Mouse (Mus musculus) neural tube, embryonic 12.5 days (tissue): ENCODE results near the gene Elf3. TPM values are rescaled to one million over a fixed set of nuclear protein-coding genes. Genes with fewer than 3 reads are reported as not detected.
"Not testable (repeated sequence)": the region's sequence is repeated elsewhere in the genome, so short reads cannot be mapped to it uniquely, and the experiment has no call there.

Experiments
- ATAC-seq: fragments of 200-750 bp; cut with Nextera tagmentation; 2 replicates; pipeline ENCODE4 v1.8.0; 2017; ENCODE audit warnings: low read depth, mild to moderate bottlenecking, moderate TSS enrichment, moderate library complexity; ENCODE audit not compliant: low FRiP score
- H3K27ac ChIP-seq: fragments of 300-500 bp; sonication (generic); 2 replicates; pipeline ENCODE4 v1.5.1; 2016
- H3K27me3 ChIP-seq: fragments of 300-500 bp; sonication (generic); replicated peaks from 2 replicates; pipeline ENCODE4 v1.6.1; 2016; ENCODE audit warnings: mild to moderate bottlenecking
- H3K36me3 ChIP-seq: fragments of 300-500 bp; sonication (generic); 2 replicates; pipeline ENCODE4 v1.6.1; 2016; ENCODE audit warnings: mild to moderate bottlenecking
- H3K4me1 ChIP-seq: fragments of 300-500 bp; sonication (generic); 2 replicates; pipeline ENCODE4 v1.6.1; 2016
- H3K4me2 ChIP-seq: fragments of 300-500 bp; sonication (generic); replicated peaks from 2 replicates; pipeline ENCODE4 v1.6.1; 2016; ENCODE audit warnings: mild to moderate bottlenecking
- H3K4me3 ChIP-seq: fragments of 300-500 bp; sonication (generic); 2 replicates; pipeline ENCODE4 v1.5.1; 2016
- H3K9ac ChIP-seq: fragments of 300-500 bp; sonication (generic); 2 replicates; pipeline ENCODE4 v1.6.1; 2016; ENCODE audit warnings: mild to moderate bottlenecking
- H3K9me3 ChIP-seq: fragments of 300-500 bp; sonication (generic); 2 replicates; pipeline ENCODE4 v1.6.1; 2016; ENCODE audit warnings: mild to moderate bottlenecking
- WGBS: fragments of 180-500 bp; shearing (Covaris S2); methylation state at CpG from one replicate; pipeline ENCODE4 v1.1.7; 2016; 5-methylcytosine and 5-hydroxymethylcytosine counted together
- polyA plus RNA-seq: library from polyadenylated mRNA; unstranded; fragments of >200 nt; fragmentation: Nextera tagmentation; extraction: Ambion mirVana; gene quantifications from 2 replicates; pipeline ENCODE4 v1.2.1, GENCODE M21; 2016

Elf3 gene
- polyA plus RNA-seq, 1 experiment from 2014 or later: 0.89 TPM

DNA sequence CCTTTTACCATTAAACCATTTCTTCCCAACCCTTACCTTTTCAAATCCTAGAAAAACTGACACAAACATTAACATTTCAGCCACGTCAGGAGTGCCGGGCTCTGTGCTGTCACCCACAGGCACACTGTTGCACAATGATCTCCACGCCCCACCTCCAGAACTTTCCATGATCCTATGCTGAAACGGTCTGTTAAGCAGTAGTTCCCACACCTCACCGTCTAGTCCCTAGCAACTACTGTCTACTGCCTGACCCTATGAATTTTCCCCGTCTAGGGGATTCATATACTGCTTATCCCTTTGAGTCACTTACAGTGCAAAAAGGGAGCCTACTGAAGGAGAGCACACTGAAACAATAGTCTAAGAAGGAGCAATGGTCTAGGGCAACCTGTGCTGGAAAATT is 24.4 kb downstream of the Elf3 start:
- Histone ChIP-seq H3K9me3 (no peaks in the 10 kb centered on the region), H3K27ac (no peak overlapping the region), H3K4me2 (no peak overlapping the region), H3K36me3 (no peaks in the 10 kb centered on the region), H3K9ac (no peak overlapping the region), H3K27me3 (no peaks in the 10 kb centered on the region), H3K4me1 (no peaks in the 10 kb centered on the region), H3K4me3 (no peak overlapping the region)
- 93% methylated on average over 6 of the region's 6 CpGs for WGBS
- no peak for ATAC-seq

DNA sequence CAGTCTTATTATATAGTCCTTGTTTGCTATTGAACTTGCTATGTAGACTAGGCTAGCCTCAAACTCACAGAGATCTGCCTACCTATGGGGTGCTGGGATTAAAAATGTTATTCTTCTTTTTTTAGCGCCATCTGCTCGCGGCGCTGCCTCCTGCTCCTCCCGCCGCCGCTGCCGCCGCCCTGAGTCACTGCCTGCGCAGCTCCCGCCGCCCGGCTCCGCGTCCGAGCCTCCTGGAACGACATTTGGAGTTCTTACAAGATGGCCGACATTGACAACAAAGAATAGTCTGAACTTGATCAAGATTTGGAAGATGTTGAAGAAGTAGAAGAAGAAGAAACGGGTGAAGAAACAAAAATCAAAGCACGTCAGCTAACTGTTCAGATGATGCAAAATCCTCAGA is 26.5 kb downstream of the Elf3 start:
- not testable (repeated sequence) for H3K4me2 ChIP-seq, H3K27me3 ChIP-seq, H3K27ac ChIP-seq, H3K36me3 ChIP-seq, ATAC-seq, H3K4me3 ChIP-seq, H3K9ac ChIP-seq, H3K4me1 ChIP-seq, H3K9me3 ChIP-seq
- 81% methylated on average over 20 of the region's 20 CpGs for WGBS

- 86% methylated on average over 13 of the region's 13 CpGs for WGBS
- Histone ChIP-seq H3K9ac (no peak overlapping the region), H3K4me3 (no peak overlapping the region), H3K36me3 (no peaks in the 10 kb centered on the region), H3K27ac (no peak overlapping the region), H3K4me2 (no peak overlapping the region), H3K27me3 (no peaks in the 10 kb centered on the region), H3K4me1 (no peaks in the 10 kb centered on the region), H3K9me3 (no peaks in the 10 kb centered on the region)
- ATAC-seq: no peak
These were observed 30.9 kb downstream of the Elf3 start for GRCm38 (mm10) chr1:135227339-135227950.

DNA sequence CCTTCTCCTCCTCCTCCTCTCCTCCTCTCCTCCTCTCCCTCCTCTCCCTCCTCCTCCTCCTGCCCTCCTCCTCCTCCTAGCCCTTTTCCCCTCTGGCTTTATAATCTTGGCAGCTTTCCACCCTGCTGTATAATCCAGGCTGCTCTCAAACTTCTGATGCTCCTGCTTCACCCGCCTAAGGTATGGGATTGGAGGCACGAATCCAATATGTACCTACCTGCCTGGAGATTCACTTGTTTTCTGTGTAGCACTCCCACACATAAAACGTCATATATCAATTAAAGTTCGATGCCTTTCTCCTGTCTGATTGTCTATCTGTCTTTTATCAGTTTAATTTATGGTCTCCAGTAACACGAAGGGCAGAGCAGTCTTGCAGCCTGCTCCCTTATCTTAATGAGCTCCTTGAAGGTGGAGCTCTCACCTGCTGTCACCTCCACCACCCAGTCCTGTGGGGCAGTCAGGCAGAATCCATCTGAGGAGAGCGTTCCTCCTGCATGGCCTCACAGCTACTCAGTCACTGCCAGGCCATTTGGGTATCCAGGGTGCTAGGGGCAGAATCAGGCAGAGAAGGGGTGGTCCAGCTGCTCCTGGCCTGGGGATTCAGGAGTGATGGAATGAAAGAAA is 33.3 kb downstream of the Elf3 start:
- no peaks in the 10 kb centered on the region for H3K4me1 ChIP-seq

GRCm38 (mm10) chr1:135224147-135224546 is 34.2 kb downstream of the Elf3 start:
- no peaks in the 10 kb centered on the region for H3K4me1 ChIP-seq
- no peaks in the 10 kb centered on the region for H3K9me3 ChIP-seq
- H3K27ac ChIP-seq: no peak overlapping the region
- H3K4me2 ChIP-seq: no peak overlapping the region
- no peak for ATAC-seq
- no peaks in the 10 kb centered on the region for H3K27me3 ChIP-seq
- H3K36me3 ChIP-seq: no peaks in the 10 kb centered on the region
- no peak overlapping the region for H3K9ac ChIP-seq
- 84% methylated on average over 3 of the region's 3 CpGs for WGBS
- H3K4me3 ChIP-seq: no peak overlapping the region

More for the DNA sequence above, 33.3 kb downstream of the Elf3 start:
- WGBS: 55% methylated on average over 6 of the region's 6 CpGs
- ATAC-seq: no peak
- no peaks in the 10 kb centered on the region for H3K9me3 ChIP-seq
- H3K27ac ChIP-seq: no peak overlapping the region
- no peak overlapping the region for H3K4me2 ChIP-seq
- H3K27me3 ChIP-seq: no peaks in the 10 kb centered on the region
- H3K4me3 ChIP-seq: no peak overlapping the region
- no peaks in the 10 kb centered on the region for H3K36me3 ChIP-seq
- H3K9ac ChIP-seq: no peak overlapping the region

DNA sequence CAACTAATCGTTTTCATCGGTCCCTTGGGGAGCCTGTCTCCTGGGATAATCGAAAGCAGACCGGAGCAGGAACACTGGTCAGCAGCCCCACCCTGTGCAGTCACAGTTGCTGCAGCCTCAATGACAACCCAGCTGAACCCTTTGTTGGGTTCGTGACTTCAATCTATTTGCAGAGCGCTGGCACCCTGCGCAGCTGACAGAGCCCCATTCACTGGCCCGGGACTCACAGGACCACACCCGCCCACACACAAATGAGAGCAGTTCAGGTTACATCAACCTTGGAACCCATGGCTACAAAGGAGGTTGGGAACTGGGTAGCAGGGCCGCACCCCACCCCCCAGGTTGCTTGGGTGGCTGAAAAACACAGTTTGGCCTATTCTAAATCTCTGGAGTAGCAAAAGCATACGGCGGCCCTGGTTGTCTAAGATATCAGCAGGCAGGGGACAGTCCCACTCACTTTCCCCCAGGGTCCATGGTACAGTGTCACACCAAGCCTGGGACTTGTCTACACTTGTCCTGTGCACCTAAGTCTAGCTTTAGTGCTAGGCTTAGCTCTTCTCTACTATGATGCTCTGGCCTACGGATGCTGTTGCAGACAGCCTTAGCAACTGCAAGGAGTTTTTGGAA is 40.6 kb downstream of the Elf3 start:
- Histone ChIP-seq H3K9me3 (no peaks in the 10 kb centered on the region), H3K4me2 (no peak overlapping the region), H3K9ac (no peak overlapping the region), H3K4me3 (no peak overlapping the region), H3K27ac (no peak overlapping the region), H3K4me1 (no peaks in the 10 kb centered on the region), H3K27me3 (no peaks in the 10 kb centered on the region), H3K36me3 (no peaks in the 10 kb centered on the region)
- ATAC-seq: no peak
- 54% methylated on average over 13 of the region's 13 CpGs for WGBS

- Histone ChIP-seq H3K36me3 (no peaks in the 10 kb centered on the region), H3K9me3 (no peaks in the 10 kb centered on the region), H3K4me1 (no peaks in the 10 kb centered on the region), H3K4me3 (no peak overlapping the region), H3K9ac (no peak overlapping the region), H3K27ac (no peak overlapping the region), H3K27me3 (no peaks in the 10 kb centered on the region), H3K4me2 (no peak overlapping the region)
- no peak for ATAC-seq
- WGBS: 88% methylated on average over 9 of the region's 9 CpGs
These were observed 44.4 kb downstream of the Elf3 start for GRCm38 (mm10) chr1:135213772-135214640.

DNA sequence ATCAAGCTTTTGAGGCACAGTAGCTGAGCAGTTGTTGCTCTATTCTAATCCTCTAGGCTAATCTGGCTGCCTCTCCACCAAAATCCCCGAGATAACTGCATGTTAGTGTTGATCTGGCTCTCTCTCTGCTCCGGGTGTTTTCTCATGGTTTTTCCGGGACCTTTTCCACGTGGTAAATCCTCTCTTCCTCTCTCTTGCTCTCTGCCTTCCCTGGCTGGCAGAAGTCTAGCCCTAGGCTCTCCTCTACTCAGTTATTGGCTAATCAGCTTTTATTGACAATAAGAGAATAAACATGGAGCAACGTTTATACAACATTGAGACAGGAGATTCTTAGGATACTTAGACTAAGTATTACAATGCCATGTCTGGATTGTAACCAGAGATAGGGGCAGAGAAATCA is 47.9 kb downstream of the Elf3 start:
- Histone ChIP-seq H3K4me2 (no peak overlapping the region), H3K9ac (no peak overlapping the region), H3K27ac (no peak overlapping the region), H3K27me3 (no peaks in the 10 kb centered on the region), H3K9me3 (no peaks in the 10 kb centered on the region), H3K4me3 (no peak overlapping the region), H3K36me3 (no peaks in the 10 kb centered on the region), H3K4me1 (no peaks in the 10 kb centered on the region)
- no peak for ATAC-seq
- 77% methylated on average over 5 of the region's 5 CpGs for WGBS

DNA sequence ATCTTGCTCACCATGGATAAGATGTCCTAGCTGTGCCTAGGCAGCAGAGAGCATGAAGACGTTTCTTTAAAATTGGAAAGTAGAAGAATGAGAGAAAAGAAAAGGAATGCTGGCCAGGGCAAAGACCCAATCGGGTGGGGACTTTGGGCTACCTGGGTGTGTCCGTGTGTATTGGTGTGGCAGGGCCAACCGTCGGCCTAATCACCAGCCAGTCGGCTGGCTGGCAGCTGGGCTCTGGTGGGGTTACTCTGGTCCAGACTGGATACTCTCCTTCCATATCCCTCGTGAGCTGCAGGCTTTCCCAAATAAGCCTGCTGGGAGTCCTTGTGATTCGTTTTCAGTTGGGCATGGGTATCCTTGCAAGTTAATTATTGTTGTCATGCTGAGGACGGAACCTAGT is 49.7 kb downstream of the Elf3 start:
- Histone ChIP-seq H3K27me3 (no peaks in the 10 kb centered on the region), H3K27ac (no peak overlapping the region), H3K4me2 (no peak overlapping the region), H3K36me3 (no peaks in the 10 kb centered on the region), H3K9ac (no peak overlapping the region), H3K4me1 (no peaks in the 10 kb centered on the region), H3K4me3 (no peak overlapping the region), H3K9me3 (no peaks in the 10 kb centered on the region)
- no peak for ATAC-seq
- WGBS: 77% methylated on average over 9 of the region's 9 CpGs

GRCm38 (mm10) chr1:135206586-135207339 is 51.6 kb downstream of the Elf3 start:
- Histone ChIP-seq H3K4me3 (no peak overlapping the region), H3K4me2 (no peak overlapping the region), H3K9ac (no peak overlapping the region), H3K27ac (no peak overlapping the region), H3K27me3 (no peaks in the 10 kb centered on the region), H3K4me1 (no peaks in the 10 kb centered on the region), H3K9me3 (no peaks in the 10 kb centered on the region), H3K36me3 (no peaks in the 10 kb centered on the region)
- 94% methylated on average over 14 of the region's 14 CpGs for WGBS
- no peak for ATAC-seq

- no peaks in the 10 kb centered on the region for H3K4me1 ChIP-seq
- no peak for ATAC-seq
- 56% methylated on average over 4 of the region's 4 CpGs for WGBS
- H3K9me3 ChIP-seq: no peaks in the 10 kb centered on the region
- H3K27me3 ChIP-seq: no peaks in the 10 kb centered on the region
- no peak overlapping the region for H3K9ac ChIP-seq
- no peak overlapping the region for H3K4me3 ChIP-seq
- no peaks in the 10 kb centered on the region for H3K36me3 ChIP-seq
- no peak overlapping the region for H3K4me2 ChIP-seq
- H3K27ac ChIP-seq: no peak overlapping the region
These were observed 53.1 kb downstream of the Elf3 start for GRCm38 (mm10) chr1:135205257-135205656.
